Mouse (Mus musculus) midbrain, embryonic 11.5 days (tissue): ENCODE results near the gene Ftl1. TPM values are rescaled to one million over a fixed set of nuclear protein-coding genes. Genes with fewer than 3 reads are reported as not detected.

Experiments
- ATAC-seq: fragments of 200-750 bp; cut with Nextera tagmentation; 2 replicates; pipeline ENCODE4 v1.8.0; 2017; ENCODE audit warnings: moderate TSS enrichment, moderate library complexity; ENCODE audit not compliant: low FRiP score
- DNase-seq: peaks from one replicate; pipeline ENCODE4 v3.0.0; 2015; ENCODE audit warnings: low spot score; ENCODE audit errors: missing footprints
- H3K27ac ChIP-seq: fragments of 300-500 bp; sonication (generic); 2 replicates; pipeline ENCODE4 v1.5.1; 2014; ENCODE audit warnings: low read depth, low read length
- H3K27me3 ChIP-seq: fragments of 300-500 bp; sonication (generic); 2 replicates; pipeline ENCODE4 v1.6.1; 2014; ENCODE audit warnings: mild to moderate bottlenecking, low read length, moderate library complexity, mixed read lengths; ENCODE audit not compliant: control insufficient read depth, insufficient read depth
- H3K36me3 ChIP-seq: fragments of 300-500 bp; sonication (generic); 2 replicates; pipeline ENCODE4 v1.6.1; 2014; ENCODE audit warnings: mild to moderate bottlenecking, low read length, moderate library complexity, mixed read lengths; ENCODE audit not compliant: control insufficient read depth, insufficient read depth
- H3K4me1 ChIP-seq: fragments of 300-500 bp; sonication (generic); 2 replicates; pipeline ENCODE4 v1.6.1; 2014; ENCODE audit warnings: low read length; ENCODE audit not compliant: control insufficient read depth, insufficient read depth
- H3K4me2 ChIP-seq: fragments of 300-500 bp; sonication (generic); 2 replicates; pipeline ENCODE4 v1.6.1; 2014; ENCODE audit warnings: mild to moderate bottlenecking, moderate library complexity
- H3K4me3 ChIP-seq: fragments of 300-500 bp; sonication (generic); 2 replicates; pipeline ENCODE4 v1.5.1; 2014; ENCODE audit warnings: low read depth, low read length
- H3K9ac ChIP-seq: fragments of 300-500 bp; sonication (generic); 2 replicates; pipeline ENCODE4 v1.6.1; 2014; ENCODE audit warnings: low read length
- H3K9me3 ChIP-seq: fragments of 300-500 bp; sonication (generic); 2 replicates; pipeline ENCODE4 v1.6.1; 2016; ENCODE audit warnings: low read length; ENCODE audit not compliant: control insufficient read depth
- WGBS: fragments of 180-500 bp; shearing (Covaris S2); extraction: QIAGEN DNeasy Blood & Tissue Kit; methylation state at CpG from one replicate; pipeline ENCODE4 v1.1.7; 2014; 5-methylcytosine and 5-hydroxymethylcytosine counted together
- polyA plus RNA-seq: library from polyadenylated mRNA; unstranded; fragments of >200 nt; fragmentation: Nextera tagmentation; extraction: Ambion mirVana; gene quantifications from 2 replicates; pipeline ENCODE4 v1.2.1, GENCODE M21; 2014

Ftl1 gene
- polyA plus RNA-seq, 1 experiment from 2014 or later = 5,528 TPM

DNA sequence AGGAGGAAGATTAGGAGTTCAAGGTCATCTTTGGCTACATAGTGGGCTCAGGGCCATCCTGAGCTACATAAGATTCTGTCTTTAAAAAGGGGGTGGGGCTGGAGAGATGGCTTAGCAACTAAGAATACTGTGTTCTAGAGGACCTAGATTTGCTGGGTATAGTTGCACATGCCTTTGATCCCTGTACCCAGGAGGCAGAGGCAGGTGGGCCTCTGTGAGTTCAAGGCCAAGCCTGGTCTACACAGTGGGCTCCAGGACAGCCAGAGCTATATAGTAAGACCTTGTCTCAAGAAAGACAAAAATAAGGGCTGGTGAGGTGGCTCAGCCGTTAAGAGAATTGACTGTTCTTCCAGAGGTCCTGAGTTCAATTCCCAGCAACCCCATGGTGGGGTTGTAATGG is 9.7 kb downstream of the Ftl1 start:
- H3K4me3 ChIP-seq = no peak overlapping the region
- ATAC-seq (no peak), DNase-seq (peak; percentile 77)
- peaks cover 4% of the 10 kb centered on the region for H3K36me3 ChIP-seq
- no peaks in the 10 kb centered on the region for H3K4me1 ChIP-seq
- H3K4me2 ChIP-seq = no peak overlapping the region
- H3K27ac ChIP-seq = no peak overlapping the region
- no peaks in the 10 kb centered on the region for H3K9me3 ChIP-seq
- 100% methylated on average over 1 of the region's 1 CpGs for WGBS
- no peak overlapping the region for H3K9ac ChIP-seq
- no peaks in the 10 kb centered on the region for H3K27me3 ChIP-seq

DNA sequence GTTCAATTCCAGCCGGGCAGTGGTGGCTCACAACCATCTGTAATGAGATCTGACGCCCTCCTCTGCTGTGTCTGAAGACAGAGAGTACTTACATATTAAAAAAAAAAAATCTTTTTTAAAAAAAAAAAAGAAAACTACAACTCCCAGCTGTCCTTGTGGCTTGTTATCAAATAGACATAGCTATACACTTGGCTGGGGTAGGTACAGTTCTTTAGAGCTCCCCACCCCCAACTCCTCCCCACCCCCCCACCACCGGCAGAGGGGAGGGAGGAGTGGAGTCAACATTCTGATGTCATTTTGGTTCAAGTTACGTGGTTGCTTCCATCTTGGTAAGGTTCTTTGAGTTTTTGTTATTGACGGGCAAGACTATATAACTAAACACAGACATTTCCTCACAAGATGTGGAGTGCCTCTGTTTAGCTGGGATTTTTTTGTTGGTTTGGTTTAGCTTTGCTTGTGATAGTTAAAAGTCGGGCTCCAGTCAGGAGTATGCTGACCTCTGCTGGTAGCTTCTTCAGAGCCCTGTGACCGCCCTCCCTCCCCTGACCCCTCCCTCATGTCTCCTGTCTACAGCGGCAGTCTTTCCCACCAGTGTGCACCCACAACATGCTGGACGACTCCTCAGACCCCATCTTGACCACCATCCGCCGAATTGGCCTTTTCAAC is 12.2 kb downstream of the Ftl1 start:
- ATAC-seq (no peak), DNase-seq (peak; percentile 85)
- no peaks in the 10 kb centered on the region for H3K4me1 ChIP-seq
- no peak overlapping the region for H3K27ac ChIP-seq
- no peak overlapping the region for H3K9ac ChIP-seq
- WGBS = 34% methylated on average over 11 of the region's 11 CpGs
- no peaks in the 10 kb centered on the region for H3K27me3 ChIP-seq
- H3K36me3 ChIP-seq = peaks cover 10% of the 10 kb centered on the region
- H3K9me3 ChIP-seq = no peaks in the 10 kb centered on the region
- no peak overlapping the region for H3K4me3 ChIP-seq
- no peak overlapping the region for H3K4me2 ChIP-seq

DNA sequence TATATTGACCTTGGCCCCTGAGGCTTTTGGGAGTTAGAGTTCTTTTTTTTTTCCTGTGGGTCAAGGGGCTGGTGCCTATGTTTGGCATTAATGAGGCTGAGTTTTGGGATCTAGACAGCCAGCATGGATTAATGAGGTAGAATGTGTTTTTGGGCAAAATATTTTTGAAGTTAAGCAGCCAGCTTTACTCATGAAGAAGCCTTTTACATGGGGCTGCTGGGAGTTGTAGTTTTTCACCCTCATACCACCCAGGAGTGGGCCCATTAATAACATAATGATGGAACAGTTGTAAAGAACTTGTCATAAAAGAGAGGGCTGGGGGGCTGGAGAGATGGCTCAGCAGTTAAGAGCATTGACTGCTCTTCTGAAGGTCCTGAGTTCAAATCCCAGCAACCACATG is 13.1 kb downstream of the Ftl1 start:
- ATAC-seq (no peak), DNase-seq (no peak)
- Histone ChIP-seq H3K36me3 (peaks cover 10% of the 10 kb centered on the region), H3K4me1 (no peaks in the 10 kb centered on the region), H3K4me2 (no peak overlapping the region), H3K27ac (no peak overlapping the region), H3K4me3 (no peak overlapping the region), H3K9me3 (no peaks in the 10 kb centered on the region), H3K27me3 (no peaks in the 10 kb centered on the region), H3K9ac (no peak overlapping the region)

DNA sequence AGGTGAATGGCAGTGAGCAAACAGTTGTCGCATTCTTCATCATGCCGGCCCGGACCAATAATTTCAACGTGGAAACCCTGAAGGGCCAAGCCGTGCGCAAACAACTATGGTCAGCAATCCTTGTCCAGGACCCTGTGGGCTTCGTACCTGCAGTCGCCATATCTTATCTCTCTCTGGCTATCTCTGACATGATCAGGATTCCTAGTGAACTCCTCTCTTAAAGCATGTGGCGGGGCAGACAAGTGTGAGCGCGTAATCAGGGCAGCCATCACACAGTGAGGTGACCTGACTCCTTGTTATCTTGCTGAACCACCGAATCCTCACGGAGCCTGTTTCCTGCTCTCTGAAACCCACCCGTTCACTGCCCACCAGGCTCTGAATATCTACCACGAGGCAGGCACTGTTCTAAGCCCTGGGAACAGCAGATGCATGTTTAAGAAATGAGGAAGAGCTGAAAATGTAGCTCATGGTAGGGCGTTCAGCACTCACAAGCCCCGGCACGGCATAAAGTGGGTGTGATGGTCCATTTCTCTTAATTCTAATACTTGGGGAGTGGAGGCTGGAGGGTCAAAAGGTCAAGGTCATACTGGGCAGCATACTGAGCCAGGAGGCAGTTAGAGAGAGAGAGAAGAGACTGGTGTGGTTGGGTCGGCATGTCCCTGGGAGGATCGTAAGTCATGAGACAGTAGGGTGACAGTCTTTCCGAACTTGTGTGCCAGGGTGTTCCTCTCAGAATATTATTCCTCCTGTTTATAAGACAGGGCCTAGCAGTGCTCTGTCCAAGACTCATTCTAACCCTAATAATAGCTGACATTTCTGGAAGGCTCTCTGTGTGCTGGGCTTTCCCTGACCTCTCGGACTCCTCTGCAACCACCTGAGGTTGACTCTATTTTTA is 15.9 kb downstream of the Ftl1 start:
- Histone ChIP-seq H3K36me3 (peaks cover 10% of the 10 kb centered on the region; the same call in 1 of the 2 replicates), H3K4me1 (no peaks in the 10 kb centered on the region), H3K27me3 (no peaks in the 10 kb centered on the region), H3K4me3 (no peak overlapping the region), H3K9me3 (no peaks in the 10 kb centered on the region), H3K4me2 (no peak overlapping the region), H3K9ac (no peak overlapping the region), H3K27ac (no peak overlapping the region)
- ATAC-seq = no peak
- DNase-seq = peak; percentile 41
- 92% methylated on average over 22 of the region's 22 CpGs for WGBS

DNA sequence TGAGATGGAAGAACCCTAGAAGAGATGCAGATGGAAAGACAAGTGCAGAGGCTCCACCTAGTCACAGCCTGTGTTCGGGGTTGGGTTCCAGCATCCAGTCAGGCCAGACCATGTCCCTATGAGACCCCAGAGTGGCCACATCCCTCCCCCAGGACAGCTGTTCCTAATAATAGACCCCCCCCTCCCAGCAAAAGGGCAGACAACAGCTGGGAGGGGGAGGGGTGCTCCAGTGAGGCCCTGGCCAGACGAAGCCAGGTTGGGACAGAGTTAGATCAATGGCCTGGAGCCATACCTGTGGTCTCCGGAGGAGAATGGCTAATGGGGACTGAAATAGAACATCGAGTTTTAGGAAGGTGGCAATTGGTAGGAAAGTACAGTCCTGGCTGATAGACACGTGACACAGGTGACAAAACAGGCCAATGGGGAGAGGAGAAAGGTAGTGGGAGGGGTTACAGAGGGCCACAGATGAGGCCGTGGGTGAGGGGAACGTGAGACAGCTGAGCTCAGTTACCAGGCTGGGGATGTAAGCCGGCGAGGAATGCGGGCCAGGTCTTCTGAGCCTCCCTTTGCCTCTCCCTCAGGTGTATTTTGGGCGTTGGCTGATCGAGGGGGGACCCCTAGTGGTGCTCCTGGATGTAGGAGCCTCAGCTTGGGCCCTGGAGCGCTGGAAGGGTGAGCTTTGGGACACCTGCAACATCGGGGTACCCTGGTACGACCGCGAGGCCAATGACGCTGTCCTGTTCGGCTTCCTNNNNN is 22.0 kb downstream of the Ftl1 start, which contains the start of gene Ruvbl2:
Gene Ruvbl2 (minus strand): TSS at position 576 of the 756 bp plus-strand sequence.
- H3K4me1 ChIP-seq = peaks cover 31% of the 10 kb centered on the region
- H3K9ac ChIP-seq = no peak within 1 kb of the TSS
- H3K4me3 ChIP-seq = no peak within 1 kb of the TSS
- peak; percentile 85 for DNase-seq
- H3K27ac ChIP-seq = no peak within 1 kb of the TSS
- no peaks in the 10 kb centered on the region for H3K36me3 ChIP-seq
- H3K4me2 ChIP-seq = no peak within 1 kb of the TSS
- H3K27me3 ChIP-seq = no peaks in the 10 kb centered on the region
- ATAC-seq = no peak
- no peaks in the 10 kb centered on the region for H3K9me3 ChIP-seq
- WGBS = 21% methylated on average over 19 of the region's 19 CpGs

DNA sequence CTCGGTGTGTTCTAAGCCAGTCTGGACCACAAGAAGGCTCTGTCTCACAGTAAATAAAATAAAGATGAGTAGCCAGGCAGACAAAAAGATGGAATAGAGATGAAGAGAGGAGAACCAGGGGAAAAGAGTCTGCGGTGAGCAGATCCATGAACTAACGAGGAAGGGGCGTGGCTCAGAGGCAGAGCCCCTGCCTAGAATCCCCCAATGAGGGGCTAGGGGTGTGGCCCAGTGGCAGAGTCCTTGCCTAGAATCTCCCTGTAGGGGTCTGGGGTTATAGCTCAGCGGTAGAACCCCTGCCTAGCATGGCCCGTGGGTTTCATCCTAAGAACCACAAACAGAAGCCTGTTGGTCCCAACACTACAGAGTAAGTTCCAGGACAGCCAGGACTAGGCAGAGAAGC is 22.6 kb downstream of the Ftl1 start:
- Histone ChIP-seq H3K4me1 (peaks cover 31% of the 10 kb centered on the region), H3K9ac (no peak overlapping the region), H3K4me3 (no peak overlapping the region), H3K27ac (no peak overlapping the region), H3K36me3 (no peaks in the 10 kb centered on the region), H3K9me3 (no peaks in the 10 kb centered on the region), H3K4me2 (no peak overlapping the region), H3K27me3 (no peaks in the 10 kb centered on the region)
- DNase-seq = peak; percentile 61
- no peak for ATAC-seq
- 31% methylated on average over 6 of the region's 6 CpGs for WGBS

DNA sequence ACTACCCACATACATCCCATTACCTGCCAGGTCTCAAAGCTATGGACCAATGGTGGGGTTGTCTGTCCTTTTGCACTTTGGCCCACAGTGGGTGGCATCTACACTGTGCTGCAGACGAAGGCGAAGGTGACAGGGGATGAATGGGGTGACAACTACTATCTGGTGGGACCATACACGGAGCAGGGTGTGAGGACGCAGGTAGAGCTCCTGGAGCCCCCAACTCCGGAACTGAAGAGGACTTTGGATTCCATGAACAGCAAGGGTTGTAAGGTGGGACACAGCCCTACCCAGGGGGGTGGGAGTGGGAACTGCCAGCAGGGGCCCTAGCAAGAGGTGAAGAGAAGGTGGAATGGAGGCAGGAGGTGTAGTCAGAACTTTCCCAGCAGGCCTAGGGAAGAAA is 23.2 kb downstream of the Ftl1 start:
- H3K27me3 ChIP-seq = no peaks in the 10 kb centered on the region
- no peaks in the 10 kb centered on the region for H3K36me3 ChIP-seq
- no peak overlapping the region for H3K4me2 ChIP-seq
- 88% methylated on average over 5 of the region's 5 CpGs for WGBS
- ATAC-seq (no peak), DNase-seq (peak; percentile 47)
- no peak overlapping the region for H3K27ac ChIP-seq
- no peaks in the 10 kb centered on the region for H3K9me3 ChIP-seq
- peaks cover 31% of the 10 kb centered on the region for H3K4me1 ChIP-seq
- H3K4me3 ChIP-seq = no peak overlapping the region
- H3K9ac ChIP-seq = peak overlapping the region; percentile 16; the same call in 1 of the 2 replicates

DNA sequence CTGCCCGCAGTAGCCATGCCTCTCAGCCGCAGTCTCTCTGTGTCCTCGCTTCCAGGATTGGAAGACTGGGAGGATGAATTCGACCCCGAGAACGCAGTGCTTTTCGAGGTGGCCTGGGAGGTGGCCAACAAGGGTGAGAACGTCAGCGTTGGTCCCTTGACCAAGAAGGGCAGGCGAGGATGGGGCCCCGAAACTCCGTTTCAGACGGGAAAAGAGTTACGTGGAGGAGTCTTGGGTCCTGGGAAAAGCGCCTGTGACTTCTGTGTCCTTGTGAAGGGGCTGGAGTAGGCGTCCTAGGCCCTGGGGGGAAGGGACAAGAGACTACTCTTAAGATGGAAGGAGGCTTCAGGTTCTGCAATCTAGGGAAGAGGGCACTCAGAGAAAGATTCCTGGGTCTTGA is 24.6 kb downstream of the Ftl1 start:
- Histone ChIP-seq H3K36me3 (no peaks in the 10 kb centered on the region), H3K9ac (peak overlapping the region; percentile 80), H3K27ac (no peak overlapping the region), H3K4me1 (peaks cover 31% of the 10 kb centered on the region), H3K4me3 (peak overlapping the region; percentile 59), H3K9me3 (no peaks in the 10 kb centered on the region), H3K4me2 (peak overlapping the region; percentile 91), H3K27me3 (no peaks in the 10 kb centered on the region)
- peak; percentile 39; the same call in 1 of the 2 replicates for ATAC-seq
- DNase-seq = no peak
- WGBS = 5% methylated on average over 16 of the region's 16 CpGs
